Mouse (Mus musculus): ENCODE measurements around the gene Alkal2.

Alkal2 gene

GRCm38 (mm10) chr12:30928182-30928581 is 44.1 kb downstream of the Alkal2 start:
- no peak for DNase-seq

GRCm38 (mm10) chr12:30933299-30933698 is 49.2 kb downstream of the Alkal2 start:
- no peak for DNase-seq

GRCm38 (mm10) chr12:30936899-30937298 is 52.8 kb downstream of the Alkal2 start:
- no peak for DNase-seq
